Mouse (Mus musculus) spleen, adult 10 weeks (tissue): Measurements from ENCODE around the gene Hoxc10. TPM values are rescaled to one million over a fixed set of nuclear protein-coding genes. Genes with fewer than 3 reads are reported as not detected.

ENCODE experiments used
- polyA plus RNA-seq: library from polyadenylated mRNA; stranded (reverse); fragments of 350-450 nt; fragmentation: Illumina TruSeq; extraction: RNeasy Lipid Tissue Mini Kit (QIAGEN cat#74804); gene quantifications from one replicate; pipeline ENCODE4 v1.2.3, GENCODE M21; 2015; ENCODE audit warnings: low replicate concordance; ENCODE audit not compliant: insufficient read depth

The Hoxc10 gene
- not detected for polyA plus RNA-seq

GRCm38 (mm10) chr15:102966776-102967311, at the start of gene Hoxc10:
Gene Hoxc10, plus strand, starts transcription at chr15:102966796.

DNA sequence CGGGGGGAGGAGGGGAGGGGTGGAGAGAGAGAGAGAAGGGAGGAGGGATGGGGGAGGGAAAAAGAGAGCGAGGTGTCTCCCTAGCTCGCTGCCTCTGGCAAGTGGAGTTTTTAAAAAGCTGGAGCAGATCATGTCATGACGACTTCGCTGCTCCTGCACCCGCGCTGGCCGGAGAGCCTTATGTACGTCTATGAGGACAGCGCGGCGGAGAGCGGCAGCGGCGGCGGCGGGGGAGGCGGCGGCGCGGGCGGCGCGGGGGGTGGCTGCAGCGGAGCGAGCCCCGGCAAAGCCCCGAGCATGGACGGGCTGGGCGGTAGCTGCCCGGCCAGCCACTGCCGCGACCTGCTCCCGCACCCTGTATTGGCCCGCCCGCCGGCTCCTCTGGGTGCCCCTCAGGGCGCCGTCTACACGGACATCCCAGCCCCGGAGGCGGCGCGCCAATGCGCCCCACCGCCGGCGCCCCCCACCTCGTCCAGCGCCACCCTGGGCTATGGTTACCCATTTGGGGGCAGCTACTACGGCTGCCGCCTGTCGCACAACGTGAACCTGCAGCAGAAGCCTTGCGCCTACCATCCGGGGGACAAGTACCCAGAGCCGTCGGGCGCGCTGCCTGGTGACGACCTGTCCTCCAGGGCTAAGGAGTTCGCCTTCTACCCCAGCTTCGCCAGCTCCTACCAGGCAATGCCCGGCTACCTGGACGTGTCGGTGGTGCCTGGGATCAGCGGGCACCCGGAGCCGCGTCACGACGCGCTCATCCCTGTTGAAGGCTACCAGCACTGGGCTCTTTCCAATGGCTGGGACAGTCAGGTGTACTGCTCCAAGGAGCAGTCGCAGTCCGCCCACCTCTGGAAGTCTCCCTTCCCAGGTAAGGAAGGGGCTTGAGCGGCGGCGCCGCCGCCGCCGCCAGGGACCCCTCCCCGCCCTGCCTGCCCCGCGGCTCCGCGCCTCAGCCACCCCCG, 45.3 kb upstream of the Hoxc10 start, which contains the start of gene Hoxc13:
Gene Hoxc13, plus strand, starts transcription at position 51 of the 959 bp plus-strand sequence.

GRCm38 (mm10) chr15:102936279-102936972, 30.2 kb upstream of the Hoxc10 start, which contains the start of gene Hoxc12:
Gene Hoxc12, plus strand, starts transcription at chr15:102936757.

GRCm38 (mm10) chr15:102954192-102955006, 12.2 kb upstream of the Hoxc10 start, which contains the start of gene Hoxc11:
Gene Hoxc11, plus strand, starts transcription at chr15:102954427.

GRCm38 (mm10) chr15:102967312-102967510, 615 bp downstream of the Hoxc10 start, which contains the start of gene Hoxc5:
Gene Hoxc5, plus strand, starts transcription at chr15:102967443.

GRCm38 (mm10) chr15:102976171-102976570, 9.6 kb downstream of the Hoxc10 start, which contains the start of gene Hoxc9:
Gene Hoxc9, plus strand, starts transcription at chr15:102976439.

DNA sequence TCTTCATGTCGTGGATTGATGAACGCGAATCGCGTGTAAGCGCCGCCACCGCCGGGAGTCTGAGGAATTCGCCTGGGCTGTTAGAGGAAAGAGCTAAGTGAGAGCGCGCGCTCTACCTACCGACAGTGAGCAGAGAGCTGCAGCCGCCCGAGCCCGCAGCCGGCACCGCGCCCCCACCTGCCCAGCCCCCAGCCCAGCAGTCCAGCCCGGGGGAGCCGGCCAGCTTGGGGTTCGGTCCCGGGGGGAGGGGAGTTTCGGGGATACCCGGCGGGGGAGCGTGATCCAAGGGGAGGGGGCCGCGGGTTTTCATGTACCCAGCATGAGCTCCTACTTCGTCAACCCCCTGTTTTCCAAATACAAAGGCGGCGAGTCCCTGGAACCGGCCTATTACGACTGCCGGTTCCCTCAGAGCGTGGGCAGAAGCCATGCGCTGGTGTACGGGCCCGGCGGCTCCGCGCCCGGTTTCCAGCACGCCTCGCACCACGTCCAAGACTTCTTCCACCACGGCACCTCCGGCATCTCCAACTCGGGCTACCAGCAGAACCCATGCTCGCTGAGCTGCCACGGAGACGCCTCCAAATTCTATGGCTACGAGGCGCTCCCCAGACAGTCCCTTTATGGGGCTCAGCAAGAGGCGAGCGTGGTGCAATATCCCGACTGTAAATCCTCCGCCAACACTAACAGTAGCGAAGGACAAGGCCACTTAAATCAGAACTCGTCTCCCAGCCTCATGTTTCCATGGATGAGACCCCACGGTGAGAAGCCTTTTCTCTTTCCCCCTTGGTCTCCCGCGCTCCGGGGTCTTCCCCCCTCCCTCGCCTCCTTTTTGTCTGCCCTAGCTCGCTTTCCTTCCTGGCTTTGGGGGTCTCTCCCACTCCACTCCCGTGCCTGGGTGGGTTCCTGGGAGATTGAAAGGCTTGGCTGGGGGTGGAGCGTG, 24.1 kb downstream of the Hoxc10 start, which contains the start of gene Hoxc8:
Gene Hoxc8, plus strand, starts transcription at position 147 of the 937 bp plus-strand sequence.

GRCm38 (mm10) chr15:102997939-102998355, 31.4 kb downstream of the Hoxc10 start, which contains the start of gene Hoxc6:
Gene Hoxc6, plus strand, starts transcription at chr15:102998257.

DNA sequence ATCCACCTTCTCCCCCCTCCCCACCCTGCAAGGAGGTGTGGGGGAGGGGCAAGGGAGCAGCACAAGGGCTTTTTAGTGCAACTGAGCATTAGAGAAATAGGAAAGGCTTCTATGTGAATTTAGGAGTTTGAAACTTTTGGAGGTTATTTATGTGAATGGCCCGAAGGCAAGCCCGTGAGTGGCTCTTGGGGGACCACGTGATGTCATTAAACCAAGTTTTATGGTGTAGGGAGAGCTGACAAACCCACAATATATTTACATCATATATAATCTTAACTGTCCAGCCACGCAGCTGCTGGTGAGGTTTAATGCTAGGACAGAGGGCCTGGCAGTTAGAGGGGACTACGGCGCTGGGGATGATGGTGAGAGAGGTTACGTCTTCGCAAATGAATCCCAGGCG, 52.0 kb downstream of the Hoxc10 start, which contains the start of gene Hoxc4:
Gene Hoxc4, plus strand, starts transcription at position 299 of the 400 bp plus-strand sequence.

Other genes with a start within 250 kb of the Hoxc10 start
- gene Calcoco1, start 244.6 kb upstream of the Hoxc10 start, polyA plus RNA-seq = 32.9 TPM
- not detected for gene Hoxc13, start 45.7 kb upstream of the Hoxc10 start, polyA plus RNA-seq
- gene Hoxc12, start 30.0 kb upstream of the Hoxc10 start, polyA plus RNA-seq = not detected
- not detected for gene Hoxc11, start 12.4 kb upstream of the Hoxc10 start, polyA plus RNA-seq
- gene Hoxc5, start 647 bp downstream of the Hoxc10 start, polyA plus RNA-seq = not detected
- gene Hoxc9, start 9.6 kb downstream of the Hoxc10 start, polyA plus RNA-seq = not detected
- not detected for gene Hoxc8, start 23.8 kb downstream of the Hoxc10 start, polyA plus RNA-seq
- not detected for gene Hoxc6, start 31.5 kb downstream of the Hoxc10 start, polyA plus RNA-seq
- gene Hoxc4, start 52.1 kb downstream of the Hoxc10 start, polyA plus RNA-seq = 0.50 TPM
- gene Smug1, start 200.3 kb downstream of the Hoxc10 start, polyA plus RNA-seq = 16.0 TPM